Comparison of ENCODE assay signal across 8 mouse cellular contexts in genomic region chr19:29101591-29101990, GRCm38 (mm10). TPM values are rescaled to one million over a fixed set of nuclear protein-coding genes. Genes with fewer than 3 reads are reported as not detected.
DNase-seq lines count a peak whose midpoint lies in the region; ATAC-seq and TF ChIP-seq lines count a peak whose summit lies in the region.

No protein-coding gene starts in this region.

- intact Hi-C loops in gastrocnemius, postnatal 14 days (cut with DNase I; ENCODE audit: low total_unique reads), result no loop called here

- H3K36me3 ChIP-seq in neural tube, embryonic 11.5 days (ENCODE audit: control insufficient read depth, insufficient read depth, low read length), result no peaks in the 10 kb centered on the region

- WGBS in cerebellum, adult 2 months, result under 1% methylated on average over 27 of the region's 27 CpGs
- under 1% methylated on average over 27 of the region's 27 CpGs for WGBS in neural tube, embryonic 11.5 days

- H3K4me1 ChIP-seq in cerebellum, adult 2 months (ENCODE audit: control insufficient read depth, insufficient read depth, low read length), result no peaks in the 10 kb centered on the region
- no peaks in the 10 kb centered on the region for H3K4me1 ChIP-seq in neural tube, embryonic 11.5 days (ENCODE audit: control insufficient read depth, insufficient read depth, low read length)

- peak overlapping the region; percentile 68 for H3K4me3 ChIP-seq in cerebellum, adult 2 months (replicated peaks; ENCODE audit: insufficient read depth, low read depth, low read length)
- H3K4me3 ChIP-seq in neural tube, embryonic 11.5 days (ENCODE audit: low read depth, low read length), result peak overlapping the region; percentile 79

- no peaks in the 10 kb centered on the region; the same call in 1 of the 2 replicates for H3K27me3 ChIP-seq in cerebellum, adult 2 months (ENCODE audit: control insufficient read depth, insufficient read depth, low read length)
- no peaks in the 10 kb centered on the region for H3K27me3 ChIP-seq in neural tube, embryonic 11.5 days (ENCODE audit: control insufficient read depth, insufficient read depth, low read length)

- no peak for TF ChIP-seq POLR2A in cerebellum, adult 2 months (IDR thresholded peaks at IDR 0.05; ENCODE audit: borderline replicate concordance, insufficient read depth, low read length)

- no peak for DNase-seq in cerebellum, adult 2 months
- no peak for DNase-seq in cerebellum, adult 11 months
- DNase-seq in neural tube, embryonic 11.5 days (ENCODE audit: low spot score), result no peak
- no peak for DNase-seq in neural tube, embryonic 10.5 days (ENCODE audit: extremely low spot score, low spot score)
- DNase-seq in lung, postnatal 36 days, result peak; percentile 28
- DNase-seq in gastrocnemius, postnatal 14 days, result no peak

- ATAC-seq in neural tube, embryonic 11.5 days (ENCODE audit: insufficient read depth, low FRiP score, low TSS enrichment), result no peak
- peak; percentile 6 for ATAC-seq in granulocyte monocyte progenitor cell, adult 5-6 weeks (replicated peaks; ENCODE audit: poor library complexity, severe bottlenecking)
- no peak for ATAC-seq in megakaryocyte progenitor cell, adult 5-6 weeks (replicated peaks; ENCODE audit: poor library complexity)

- no peak overlapping the region for H3K27ac ChIP-seq in cerebellum, adult 2 months (ENCODE audit: insufficient read depth, low read length)
- no peak overlapping the region for H3K27ac ChIP-seq in neural tube, embryonic 11.5 days (ENCODE audit: low read depth, low read length)

- H3K9me3 ChIP-seq in neural tube, embryonic 11.5 days (ENCODE audit: control insufficient read depth, low read length), result no peaks in the 10 kb centered on the region

- peak overlapping the region; percentile 49 for H3K4me2 ChIP-seq in neural tube, embryonic 11.5 days (ENCODE audit: low read depth)

- TF ChIP-seq CTCF in cerebellum, adult 2 months (IDR thresholded peaks at IDR 0.05; ENCODE audit: borderline replicate concordance, insufficient read depth, low read depth, low read length), result no peak

- peak overlapping the region; percentile 75 for H3K9ac ChIP-seq in neural tube, embryonic 11.5 days (ENCODE audit: low read length)

RNA-seq across cellular contexts. Expression of gene Rcl1, which starts 0.4 kb away (rescaled TPM):
- polyA plus RNA-seq in cerebellum, adult 2 months (2012; rRNA removed), result 17.5 and 19.6 TPM in 2 replicates
- 55.0 and 58.8 TPM in 2 replicates for polyA plus RNA-seq in neural tube, embryonic 11.5 days (2014; fragmentation: Nextera tagmentation; extraction: Ambion mirVana)
- total RNA-seq in granulocyte monocyte progenitor cell, adult 5-6 weeks (2014; fragmentation: Nextera tagmentation), result 31.7 and 36.0 TPM in 2 replicates
- 67.6 and 82.0 TPM in 2 replicates for total RNA-seq in granulocyte monocyte progenitor cell, adult 5-6 weeks (2017)
- 29.0 and 36.9 TPM in 2 replicates for total RNA-seq in megakaryocyte progenitor cell, adult 5-6 weeks (2015)
- 55.3 and 76.6 TPM in 2 replicates for total RNA-seq in megakaryocyte progenitor cell, adult 5-6 weeks (2017)
- 10 to 100 TPM; 11.2 to 12.9 TPM for total RNA-seq in gastrocnemius, postnatal 14 days (2021)

RNA-seq across cellular contexts. Expression of gene Ak3, which starts 53.8 kb away (rescaled TPM):
- polyA plus RNA-seq in cerebellum, adult 2 months (2012; rRNA removed), result 63.9 and 64.7 TPM in 2 replicates
- polyA plus RNA-seq in neural tube, embryonic 11.5 days (2014; fragmentation: Nextera tagmentation; extraction: Ambion mirVana), result 78.7 and 82.7 TPM in 2 replicates
- total RNA-seq in granulocyte monocyte progenitor cell, adult 5-6 weeks (2014; fragmentation: Nextera tagmentation), result 41.2 and 51.0 TPM in 2 replicates
- total RNA-seq in granulocyte monocyte progenitor cell, adult 5-6 weeks (2017), result 20.5 and 27.8 TPM in 2 replicates
- 41.5 and 50.1 TPM in 2 replicates for total RNA-seq in megakaryocyte progenitor cell, adult 5-6 weeks (2015)
- total RNA-seq in megakaryocyte progenitor cell, adult 5-6 weeks (2017), result 22.3 and 29.4 TPM in 2 replicates
- 10 to 100 TPM; 54.4 to 54.5 TPM for total RNA-seq in gastrocnemius, postnatal 14 days (2021)
